Mouse (Mus musculus) urinary bladder, postnatal 10 days (tissue): Measurements from ENCODE around the gene Ppm1m.

ENCODE experiments used
- DNase-seq: peaks from one replicate; pipeline ENCODE4 v3.0.0; 2022; ENCODE audit warnings: low spot score

Ppm1m gene

GRCm38 (mm10) chr9:106199535-106200272, at the start of gene Ppm1m:
Gene Ppm1m, minus strand, starts transcription at chr9:106199746.
- DNase-seq = no peak

GRCm38 (mm10) chr9:106242813-106243488, 43.4 kb upstream of the Ppm1m start:
- DNase-seq = no peak

- DNase-seq = no peak
Observed at GRCm38 (mm10) chr9:106241541-106242164, 42.1 kb upstream of the Ppm1m start.

GRCm38 (mm10) chr9:106237878-106238277, 38.3 kb upstream of the Ppm1m start:
- DNase-seq = no peak

GRCm38 (mm10) chr9:106237401-106237800, 37.9 kb upstream of the Ppm1m start:
- DNase-seq = no peak

GRCm38 (mm10) chr9:106236818-106237211, 37.3 kb upstream of the Ppm1m start:
- DNase-seq = no peak

GRCm38 (mm10) chr9:106236156-106236817, 36.7 kb upstream of the Ppm1m start:
- DNase-seq = no peak

GRCm38 (mm10) chr9:106235194-106235830, 35.8 kb upstream of the Ppm1m start:
- no peak for DNase-seq

- DNase-seq = no peak
Observed at GRCm38 (mm10) chr9:106233953-106234352, 34.4 kb upstream of the Ppm1m start.

- DNase-seq = no peak
Observed at GRCm38 (mm10) chr9:106232956-106233355, 33.4 kb upstream of the Ppm1m start.

GRCm38 (mm10) chr9:106231816-106232215, 32.3 kb upstream of the Ppm1m start:
- DNase-seq = no peak

- DNase-seq = no peak
Observed at GRCm38 (mm10) chr9:106231220-106231619, 31.7 kb upstream of the Ppm1m start.

- no peak for DNase-seq
Observed at GRCm38 (mm10) chr9:106230734-106231106, 31.2 kb upstream of the Ppm1m start.

- no peak for DNase-seq
Observed at GRCm38 (mm10) chr9:106230051-106230733, 30.6 kb upstream of the Ppm1m start.

GRCm38 (mm10) chr9:106227790-106228429, 28.4 kb upstream of the Ppm1m start:
- DNase-seq = no peak

- no peak for DNase-seq
Observed at GRCm38 (mm10) chr9:106226151-106226682, 26.7 kb upstream of the Ppm1m start.

GRCm38 (mm10) chr9:106225469-106226150, 26.1 kb upstream of the Ppm1m start:
- no peak for DNase-seq

- DNase-seq = no peak
Observed at GRCm38 (mm10) chr9:106222994-106223393, 23.4 kb upstream of the Ppm1m start.

GRCm38 (mm10) chr9:106222261-106222851, 22.8 kb upstream of the Ppm1m start, which contains the start of gene Tlr9:
Gene Tlr9, plus strand, starts transcription at chr9:106222598.
- no peak for DNase-seq
